In genomic region chr14:12133163-12133562, GRCm38 (mm10) we compare ENCODE assay signal across 21 mouse cellular contexts.
A peak's percentile ranks its signal among the peaks of the same experiment; 100 is the strongest.
DNase-seq lines count a peak whose midpoint lies in the region; ATAC-seq and TF ChIP-seq lines count a peak whose summit lies in the region.
"Had no signal": no experiment of that assay in that cellular context is flagged by ENCODE, and none has a peak within 500 bp of the region (broad histone marks: within the 10 kb centered on the region; RNA-seq: fewer than 3 reads in every experiment).

No protein-coding gene starts in this region.

- no peak for DNase-seq in gastrocnemius, adult 2 months
- no peak for DNase-seq in gastrocnemius, postnatal 25 days
- no peak for DNase-seq in lung, postnatal 0 days (ENCODE audit: low spot score)
- DNase-seq in lung, postnatal 14 days = no peak
- DNase-seq in hindbrain, embryonic 10.5 days (ENCODE audit: low spot score) = no peak
- no peak for DNase-seq in right cerebral cortex, postnatal 10 days (ENCODE audit: low spot score in 2 of 2)
- DNase-seq: adrenal gland, postnatal 14 days; cerebellum, adult 18-20 months; cerebellum, adult 9-11 months; embryo, embryonic 11 days; heart, postnatal 36 days had no signal

- no peaks in the 10 kb centered on the region for H3K9me3 ChIP-seq in lung, postnatal 0 days (ENCODE audit: low read length)
- H3K9me3 ChIP-seq in hindbrain, embryonic 10.5 days = no peaks in the 10 kb centered on the region
- H3K9me3 ChIP-seq: embryonic facial prominence, embryonic 15.5 days; heart, embryonic 13.5 days had no signal

- no peaks in the 10 kb centered on the region; the same call in 1 of the 2 replicates for H3K4me1 ChIP-seq in lung, postnatal 0 days (ENCODE audit: insufficient read depth, low read depth, low read length)
- H3K4me1 ChIP-seq in hindbrain, embryonic 10.5 days (replicated peaks) = 0 out of 2 replicates have a peak, but pooled peaks cover 7% of the 10 kb centered on the region
- H3K4me1 ChIP-seq: embryonic facial prominence, embryonic 15.5 days; forebrain, embryonic 10.5 days had no signal

- H3K36me3 ChIP-seq in lung, postnatal 0 days (ENCODE audit: insufficient read depth, low read length) = no peaks in the 10 kb centered on the region
- peaks cover 5% of the 10 kb centered on the region; the same call in 1 of the 2 replicates for H3K36me3 ChIP-seq in hindbrain, embryonic 10.5 days
- H3K36me3 ChIP-seq: embryonic facial prominence, embryonic 15.5 days had no signal

- H3K9ac ChIP-seq in lung, postnatal 0 days (replicated peaks; ENCODE audit: low read depth) = no peak overlapping the region
- H3K9ac ChIP-seq: embryonic facial prominence, embryonic 15.5 days; heart, embryonic 13.5 days; hindbrain, embryonic 14.5 days had no signal

- ATAC-seq in lung, postnatal 0 days = no peak
- ATAC-seq in granulocyte monocyte progenitor cell, adult 5-6 weeks (replicated peaks; ENCODE audit: poor library complexity, severe bottlenecking) = peak; percentile 69
- ATAC-seq: activated CD4-positive, CD25-positive, alpha-beta regulatory T cell, adult 4 months; forebrain, embryonic 14.5 days; intestine, embryonic 16.5 days; Patski had no signal

- H3K27me3 ChIP-seq in lung, postnatal 0 days (replicated peaks; ENCODE audit: insufficient read depth, low read length) = no peaks in the 10 kb centered on the region
- H3K27me3 ChIP-seq in hindbrain, embryonic 10.5 days (ENCODE audit: insufficient read depth, poor library complexity, severe bottlenecking) = no peaks in the 10 kb centered on the region; the same call in 1 of the 2 replicates
- H3K27me3 ChIP-seq: embryonic facial prominence, embryonic 15.5 days; heart, embryonic 13.5 days; Patski had no signal

- H3K4me3 ChIP-seq in gastrocnemius, adult 2 months = no peak overlapping the region
- no peak overlapping the region for H3K4me3 ChIP-seq in lung, postnatal 0 days (ENCODE audit: low read depth, low read length)
- H3K4me3 ChIP-seq in hindbrain, embryonic 10.5 days = no peak overlapping the region
- H3K4me3 ChIP-seq: embryonic facial prominence, embryonic 15.5 days; erythroblast, embryonic 14.5 days; forebrain, embryonic 10.5 days; heart, embryonic 13.5 days had no signal

- H3K27ac ChIP-seq in gastrocnemius, adult 2 months = peak overlapping the region; percentile 62
- H3K27ac ChIP-seq in lung, postnatal 0 days (ENCODE audit: low read length) = no peak overlapping the region
- H3K27ac ChIP-seq in hindbrain, embryonic 10.5 days = no peak overlapping the region
- H3K27ac ChIP-seq: embryonic facial prominence, embryonic 15.5 days; forebrain, embryonic 10.5 days; heart, embryonic 13.5 days; hindbrain, embryonic 14.5 days had no signal

- TF ChIP-seq CTCF in gastrocnemius, adult 2 months (IDR thresholded peaks at IDR 0.05) = no peak
- TF ChIP-seq CTCF in lung, postnatal 0 days (IDR thresholded peaks at IDR 0.05) = no peak

- no peak overlapping the region for H3K4me2 ChIP-seq in lung, postnatal 0 days (replicated peaks; ENCODE audit: low read depth, low read length)
- H3K4me2 ChIP-seq: embryonic facial prominence, embryonic 15.5 days; heart, embryonic 13.5 days; hindbrain, embryonic 14.5 days had no signal

- intact Hi-C loops in gastrocnemius, adult 2 months (cut with DNase I) = loop anchor here (10.0 kb wide), 3 partner anchors 268 to 828 kb away; no protein-coding TSS in a partner anchor

- TF ChIP-seq EP300 in lung, postnatal 0 days (IDR thresholded peaks at IDR 0.05) = peak; percentile 20; the same call in 1 of the 2 replicates

- 63% methylated on average over 3 of the region's 3 CpGs for WGBS in lung, postnatal 0 days
- 86% methylated on average over 3 of the region's 3 CpGs for WGBS in hindbrain, embryonic 10.5 days
